Mouse (Mus musculus): ENCODE measurements at regions not wholly inside any gene's neighbourhood (a gene's known extent, or its start where the extent isn't known, plus 50 kb on each side); places are given as distances from the start of the nearest gene placed in this dataset.
"Not testable (repeated sequence)": the region's sequence is repeated elsewhere in the genome, so short reads cannot be mapped to it uniquely, and the experiment has no call there.

DNA sequence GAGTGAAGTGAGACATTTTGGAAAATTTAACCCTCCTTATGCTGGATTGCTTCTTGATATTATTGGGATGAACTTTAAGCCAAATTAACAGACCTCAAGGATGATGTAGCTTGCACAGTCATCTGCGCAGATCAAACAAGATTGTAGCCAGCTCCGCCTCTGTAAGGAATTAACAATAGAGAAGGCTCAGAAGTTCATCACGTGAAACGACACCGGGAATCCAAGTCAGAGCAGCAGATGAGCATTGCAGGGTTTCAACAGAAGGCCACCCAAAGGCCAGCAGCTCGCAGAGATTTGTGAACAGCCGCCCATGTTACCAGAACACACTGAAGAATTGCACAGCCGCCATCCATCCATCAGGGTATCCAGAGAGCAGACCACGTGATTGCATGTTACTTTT is 391.1 kb downstream of the Med10 start:
- DNase-seq (ENCODE audit: low spot score in 2 of 2): no peak

DNA sequence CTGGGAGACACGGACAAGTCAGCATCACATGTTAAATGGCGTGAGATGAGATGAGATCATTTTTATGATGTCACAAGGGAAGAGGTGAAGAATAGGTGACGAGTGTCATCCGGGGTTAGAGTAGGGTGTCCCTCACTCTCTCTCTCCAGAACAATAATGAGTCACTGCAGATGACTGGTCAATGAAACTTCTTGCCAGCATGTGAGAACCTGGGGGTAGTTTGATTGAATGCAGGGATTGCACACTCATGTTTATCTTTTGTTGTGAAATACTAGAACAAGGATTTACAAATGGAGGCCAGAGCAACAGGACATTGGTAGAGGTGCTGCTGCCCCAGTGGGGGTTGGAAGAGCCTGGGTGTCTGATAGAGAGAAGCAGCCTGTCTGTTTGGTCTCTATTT is 393.7 kb downstream of the Med10 start:
- no peak for DNase-seq (ENCODE audit: low spot score in 2 of 2)

DNA sequence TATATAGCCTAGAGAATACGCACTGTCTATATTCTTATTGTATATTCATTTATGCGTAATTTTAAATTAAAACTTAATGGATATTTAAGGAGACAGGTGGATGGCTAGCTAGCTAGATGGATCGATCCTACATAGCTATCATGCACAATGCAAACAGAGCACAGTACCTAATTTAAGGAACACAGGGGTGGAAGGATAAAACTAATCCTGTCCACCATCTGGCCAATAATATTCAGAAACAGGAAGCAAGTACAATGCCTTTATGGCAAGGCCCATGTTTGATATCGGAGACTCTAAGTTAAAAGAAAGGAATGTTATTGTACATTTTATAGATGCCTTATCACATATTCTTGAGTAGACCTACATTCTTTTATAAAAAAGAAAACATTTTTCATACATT is 396.4 kb downstream of the Med10 start:
- no peak for DNase-seq (ENCODE audit: low spot score in 2 of 2)

DNA sequence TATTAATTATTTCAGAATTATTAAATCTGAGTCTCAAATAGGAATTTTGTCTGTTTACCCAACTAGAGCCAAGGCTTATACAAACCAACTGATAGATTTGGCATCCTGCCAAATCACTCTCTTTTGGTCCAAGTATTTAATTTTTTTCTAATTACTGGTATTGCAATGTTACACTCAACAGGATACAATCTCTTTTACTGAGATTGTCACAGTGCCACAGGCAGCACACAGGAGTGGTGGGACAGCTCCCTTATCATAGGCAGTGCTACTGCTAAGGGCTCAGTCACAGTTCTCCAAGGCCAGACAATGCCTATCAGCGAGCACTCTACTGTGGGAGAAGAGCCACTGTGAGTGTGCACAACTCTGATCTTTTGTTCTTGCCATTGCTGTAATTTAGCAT is 396.9 kb downstream of the Med10 start:
- DNase-seq (ENCODE audit: low spot score in 2 of 2): no peak

DNA sequence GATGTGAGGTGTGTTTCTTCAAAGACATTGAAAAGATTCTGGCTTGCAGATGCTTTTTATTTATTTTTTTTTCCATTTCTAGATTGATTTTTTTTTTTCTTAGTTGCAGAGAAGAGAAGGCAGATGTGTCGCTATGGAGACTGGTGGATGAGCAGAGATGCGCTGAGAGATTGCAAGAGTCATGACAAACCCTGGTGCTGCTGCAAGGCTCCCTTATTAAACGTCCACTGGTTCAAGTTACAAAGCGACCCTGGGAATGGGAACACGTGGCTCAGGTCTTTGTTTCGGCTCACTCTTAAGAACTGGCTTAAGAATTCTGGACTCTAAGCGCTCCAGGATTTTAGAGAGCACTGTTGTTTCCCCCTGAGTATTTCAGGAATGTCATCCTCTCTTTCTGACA is 403.1 kb downstream of the Med10 start:
- no peak for DNase-seq (ENCODE audit: low spot score in 2 of 2)

DNA sequence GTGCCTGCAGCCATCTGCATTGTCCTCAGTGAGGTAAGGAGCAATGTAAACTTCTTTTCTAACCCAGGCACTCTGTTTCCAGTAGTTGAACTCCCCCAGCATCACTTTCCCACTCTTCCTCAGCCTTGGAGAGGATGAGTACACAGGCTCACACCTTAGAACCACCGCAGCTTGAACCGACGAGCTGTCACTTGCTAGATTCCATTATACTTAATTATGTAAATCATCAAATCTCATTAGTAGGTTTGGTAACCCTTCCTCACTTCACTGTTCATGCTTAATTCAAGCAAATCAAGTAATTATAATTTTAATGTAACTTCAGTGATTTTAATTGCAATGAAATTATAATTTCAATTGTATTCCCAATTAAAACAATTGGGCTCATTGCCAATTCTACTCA is 408.0 kb downstream of the Med10 start:
- DNase-seq (ENCODE audit: low spot score in 2 of 2): no peak

DNA sequence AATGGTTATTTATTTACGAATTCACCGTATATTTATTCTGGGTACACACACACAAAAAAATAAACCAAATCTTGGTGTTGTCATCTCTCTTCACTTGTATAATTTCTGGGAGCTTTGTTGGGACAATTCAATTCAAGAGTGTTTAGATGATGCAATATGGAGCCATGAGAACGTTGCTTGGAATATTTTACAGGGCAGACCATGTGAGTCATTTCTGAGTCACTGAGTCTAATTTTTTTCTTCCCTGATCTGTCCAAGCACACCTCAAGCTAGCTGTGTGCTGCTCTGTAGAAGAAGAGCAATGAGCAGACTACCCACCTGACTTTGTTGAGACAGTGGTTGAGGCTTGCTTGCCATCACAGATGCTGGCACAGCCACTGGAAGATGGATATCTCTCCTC is 410.8 kb downstream of the Med10 start:
- DNase-seq (ENCODE audit: low spot score in 2 of 2): no peak

DNA sequence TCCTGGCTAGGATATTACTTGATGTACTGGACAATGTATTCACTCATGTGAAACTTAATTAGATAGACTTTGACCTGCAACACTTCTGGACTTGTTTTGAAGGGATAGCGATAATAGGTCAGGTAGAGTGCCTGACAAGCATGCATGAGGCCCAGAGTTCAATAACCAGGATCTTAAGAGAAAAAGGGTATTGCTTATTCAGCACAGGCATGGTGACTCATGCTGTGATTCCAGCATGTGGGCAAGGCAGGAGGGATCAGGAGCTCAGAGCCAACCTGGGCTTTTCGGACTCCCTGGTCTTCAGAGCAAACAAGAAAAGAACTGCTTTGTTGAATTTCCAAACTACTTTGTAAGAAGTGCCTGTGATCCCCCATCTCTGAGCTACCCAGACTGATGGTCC is 411.4 kb downstream of the Med10 start:
- DNase-seq (ENCODE audit: low spot score in 2 of 2): no peak

DNA sequence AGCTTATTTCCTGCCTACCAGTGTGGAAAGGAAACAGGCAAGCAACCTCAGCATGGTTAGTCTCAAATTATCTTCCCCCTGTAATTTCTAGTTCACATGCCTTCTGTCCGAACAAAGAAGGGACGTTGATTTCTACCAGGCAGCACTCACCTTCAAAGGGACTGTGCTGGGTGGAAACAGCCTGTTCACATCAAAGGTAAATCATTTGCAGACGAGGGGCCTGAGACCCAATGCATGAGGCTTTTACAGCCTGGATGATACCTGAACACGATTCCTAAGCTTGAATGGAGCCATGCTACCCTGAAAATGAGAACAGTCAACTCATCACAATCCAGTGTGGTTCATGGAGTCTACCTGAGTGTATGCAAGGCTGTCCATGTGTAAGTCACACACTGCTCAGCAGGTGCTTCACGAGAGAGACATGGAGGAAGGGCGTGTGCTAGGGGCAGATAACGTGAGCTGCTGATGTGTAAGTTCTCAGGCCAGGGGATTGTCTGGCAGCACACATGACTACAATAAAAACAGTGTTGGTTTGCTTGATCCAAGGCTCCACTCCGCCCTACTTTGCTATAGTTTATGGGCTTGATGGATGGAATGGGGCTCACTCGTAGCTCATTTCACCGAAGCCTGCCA is 411.9 kb downstream of the Med10 start:
- DNase-seq (ENCODE audit: low spot score in 2 of 2): no peak

DNA sequence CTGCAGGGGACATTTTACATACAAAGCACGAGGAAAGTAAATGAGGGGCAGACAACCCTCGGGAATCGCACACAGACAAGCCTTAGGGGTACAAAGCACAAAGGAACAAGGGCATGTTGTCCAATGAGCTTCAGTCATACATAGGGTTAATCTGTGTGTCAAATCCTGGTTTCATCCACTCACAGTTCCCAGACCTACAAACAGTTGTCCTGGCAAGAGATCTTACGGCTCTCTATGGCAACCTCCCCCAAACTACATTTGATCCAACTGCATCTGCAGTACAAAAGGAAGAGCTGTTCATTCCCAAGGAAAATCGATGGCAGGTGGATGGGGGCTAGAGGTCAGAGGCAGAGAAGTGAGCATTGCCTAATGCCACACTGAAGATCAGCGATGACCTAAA is 413.9 kb downstream of the Med10 start:
- DNase-seq (ENCODE audit: low spot score in 2 of 2): no peak

DNA sequence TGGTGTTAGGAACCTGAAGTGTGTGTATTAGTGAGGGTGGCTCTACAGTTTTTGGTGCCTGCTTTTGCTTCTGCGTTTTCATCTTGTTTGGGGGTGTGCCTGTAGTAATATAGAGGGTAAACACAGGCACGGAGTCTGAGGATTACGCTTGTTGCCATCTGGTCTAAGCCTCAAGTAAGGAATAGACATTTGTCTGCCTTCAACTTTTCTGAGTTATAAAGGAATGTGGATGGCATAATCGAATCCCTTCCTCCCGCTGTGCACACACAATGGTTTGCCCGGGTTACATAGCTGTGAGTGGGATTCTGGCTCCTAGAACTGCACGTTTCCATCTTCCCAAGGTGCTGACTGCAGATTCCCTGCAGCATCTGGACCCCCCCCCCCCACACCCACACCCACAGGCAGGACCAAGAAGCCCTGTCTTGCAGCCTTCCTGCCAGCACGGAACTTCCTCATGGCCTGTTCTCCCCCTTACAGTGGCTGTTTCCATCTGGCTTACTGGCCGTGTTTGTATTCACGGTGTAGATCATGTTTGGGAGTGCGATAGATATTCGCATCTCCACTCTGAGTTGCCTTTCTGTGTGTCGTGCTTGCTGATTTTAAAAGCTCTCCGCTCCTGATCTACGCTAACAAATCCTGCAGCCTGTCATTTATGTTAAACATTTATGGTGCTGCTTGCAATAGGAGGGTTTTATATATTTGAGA is 415.4 kb downstream of the Med10 start:
- peak in 1 of 2 experiments; percentile 16 for DNase-seq (ENCODE audit: low spot score in 2 of 2)

DNA sequence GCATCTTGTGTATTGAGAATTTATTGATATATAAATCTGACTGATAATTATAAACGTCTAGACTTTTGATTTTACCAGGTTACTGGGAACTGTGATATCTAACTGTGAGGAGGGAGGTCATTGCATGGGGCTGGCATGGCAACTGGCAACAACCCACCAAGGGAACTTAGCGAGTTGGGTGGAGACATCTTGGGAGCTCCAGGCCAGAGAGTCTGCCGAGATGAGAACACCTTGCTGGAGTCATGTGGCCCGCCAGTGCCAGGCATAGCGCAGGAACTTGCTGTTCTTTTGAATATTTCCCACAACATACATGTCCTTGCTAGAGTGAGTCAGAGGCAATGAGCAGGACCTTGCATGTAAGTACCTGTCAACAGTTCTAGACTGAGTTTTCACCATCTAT is 413.9 kb downstream of the Ice1 start:
- DNase-seq (ENCODE audit: low spot score in 2 of 2): no peak

DNA sequence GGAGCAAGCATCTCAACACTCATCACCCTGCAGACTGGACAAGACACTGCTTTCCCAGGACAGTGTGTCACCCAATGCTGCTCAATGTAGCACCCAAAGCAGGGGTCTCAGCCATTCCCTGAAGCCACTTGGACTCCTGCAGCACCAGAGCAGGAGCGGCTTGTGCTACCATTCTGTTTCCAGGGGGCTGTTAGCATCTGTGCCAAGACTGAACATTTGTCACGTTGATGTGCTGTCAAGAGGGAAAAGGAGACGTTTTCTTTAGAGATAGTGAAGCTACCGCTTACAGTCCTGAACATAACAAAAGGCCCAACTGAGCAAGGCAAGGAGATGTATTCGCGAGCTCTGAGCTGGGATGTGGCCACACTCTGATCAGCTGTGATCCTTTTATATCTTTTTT is 410.3 kb downstream of the Ice1 start:
- DNase-seq (ENCODE audit: low spot score in 2 of 2): no peak

DNA sequence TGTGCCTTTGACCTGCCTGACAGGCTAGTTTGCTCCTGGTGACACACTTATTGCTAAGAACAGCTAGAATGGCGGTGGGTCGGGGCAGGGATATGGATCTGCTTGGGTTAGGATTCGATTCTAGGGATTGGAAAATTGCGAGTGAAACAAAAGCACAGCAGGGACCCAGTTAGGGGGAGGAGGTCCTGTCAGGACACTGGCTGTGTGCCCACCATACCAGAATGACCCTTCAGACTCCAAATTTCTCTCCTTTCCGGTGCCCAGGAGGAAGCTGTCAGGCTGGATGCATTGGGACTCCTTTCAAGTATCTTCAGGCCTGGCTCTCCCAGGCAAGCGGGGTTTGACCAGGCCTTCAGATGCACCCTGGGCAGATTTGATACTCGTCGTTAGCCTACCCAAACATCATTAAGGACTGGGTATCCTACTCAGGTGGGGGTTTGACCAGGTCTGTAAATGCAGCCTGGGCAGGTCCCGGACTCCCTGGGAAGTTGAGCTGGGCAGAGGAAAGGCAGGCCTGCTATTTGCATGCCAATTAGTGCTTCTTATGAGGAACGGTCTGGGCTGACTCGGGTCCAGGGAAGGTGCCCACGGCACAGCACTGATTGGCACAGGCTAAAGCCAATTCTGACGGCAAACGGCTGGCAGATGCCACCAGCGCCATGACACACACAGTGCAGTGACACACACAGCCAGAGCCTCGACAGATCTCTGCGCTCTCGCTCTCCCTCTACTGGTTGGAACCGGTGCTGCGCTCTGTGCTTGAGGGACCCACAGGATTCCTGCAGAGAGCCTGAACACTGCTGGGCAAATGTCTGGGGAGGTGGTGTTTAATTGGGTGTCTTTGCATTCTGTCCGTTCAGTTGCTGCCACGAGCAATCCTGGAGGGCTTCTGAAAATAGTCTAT is 403.3 kb downstream of the Ice1 start:
- peak; percentile 90 to 93 for DNase-seq (ENCODE audit: low spot score in 2 of 2)

DNA sequence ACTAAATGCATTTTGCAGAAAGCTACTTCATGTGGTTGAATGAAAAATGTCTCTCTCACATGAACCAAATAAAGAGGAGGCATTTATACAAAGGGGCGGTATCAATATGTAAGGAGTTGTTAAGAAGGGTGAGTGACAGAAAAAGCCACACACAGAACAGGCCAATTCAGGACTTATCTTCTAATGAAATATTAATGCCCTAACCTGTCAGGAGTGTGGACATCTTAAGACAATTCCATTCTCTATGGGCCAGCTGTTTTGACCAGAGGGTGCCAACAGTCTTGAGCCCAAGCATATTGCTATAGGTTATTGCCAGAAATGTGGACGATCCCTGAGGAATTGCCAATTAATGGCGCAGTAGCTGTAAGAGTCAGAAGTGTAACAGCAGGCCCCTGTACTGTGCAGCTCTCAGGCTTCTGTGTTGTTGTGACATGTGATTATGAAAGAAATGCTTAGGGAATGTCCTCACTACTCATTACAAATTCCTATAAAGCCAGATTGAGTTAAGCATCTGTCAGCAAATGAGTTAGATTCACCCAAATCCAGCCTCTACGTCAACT is 393.8 kb downstream of the Ice1 start:
- no peak for DNase-seq (ENCODE audit: low spot score in 2 of 2)

DNA sequence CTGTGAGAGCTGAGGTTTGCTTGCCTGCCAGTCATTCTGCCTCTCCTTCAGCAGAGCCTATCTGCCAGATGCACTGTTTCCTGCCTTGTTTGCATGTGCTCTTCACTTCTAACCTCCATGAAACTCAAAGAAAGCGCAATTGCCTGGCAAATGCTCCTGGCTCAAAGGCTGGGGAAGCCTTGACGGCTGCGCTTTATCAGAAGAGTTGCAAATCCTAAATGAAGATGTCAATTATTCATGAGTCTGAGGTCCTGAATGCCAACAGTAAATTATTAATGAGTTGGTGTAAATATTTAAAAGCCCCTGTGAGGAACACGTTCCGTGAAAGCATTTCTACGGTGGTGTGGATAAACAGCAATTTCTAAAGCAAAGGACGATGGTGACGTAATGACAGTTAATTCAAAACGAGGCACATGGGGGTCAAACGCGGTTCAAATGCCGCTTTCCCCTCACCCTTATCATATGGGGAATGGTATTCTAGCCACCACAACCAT is 377.4 kb downstream of the Ice1 start:
- DNase-seq (ENCODE audit: low spot score in 2 of 2): no peak

DNA sequence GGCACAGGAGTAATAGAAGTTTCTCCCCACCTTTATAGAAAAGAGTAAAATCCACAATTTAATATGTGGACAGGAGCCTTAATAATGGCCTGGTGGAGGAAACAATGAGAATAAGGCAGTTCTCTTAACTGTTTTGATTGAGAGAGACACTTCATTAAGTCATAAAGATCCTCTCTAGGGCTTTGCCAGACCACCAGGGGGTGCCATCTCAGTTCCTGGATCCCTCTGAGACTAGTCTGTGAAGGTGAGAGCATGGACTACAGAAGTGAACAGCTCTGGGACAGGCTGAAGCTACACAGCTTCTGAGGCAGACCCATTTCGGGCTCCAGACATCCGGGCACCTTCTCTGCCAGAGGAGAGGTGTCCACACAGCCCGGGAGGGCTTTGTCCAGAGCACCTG is 373.8 kb downstream of the Ice1 start:
- peak in 1 of 2 experiments; percentile 6 for DNase-seq (ENCODE audit: low spot score in 2 of 2)

DNA sequence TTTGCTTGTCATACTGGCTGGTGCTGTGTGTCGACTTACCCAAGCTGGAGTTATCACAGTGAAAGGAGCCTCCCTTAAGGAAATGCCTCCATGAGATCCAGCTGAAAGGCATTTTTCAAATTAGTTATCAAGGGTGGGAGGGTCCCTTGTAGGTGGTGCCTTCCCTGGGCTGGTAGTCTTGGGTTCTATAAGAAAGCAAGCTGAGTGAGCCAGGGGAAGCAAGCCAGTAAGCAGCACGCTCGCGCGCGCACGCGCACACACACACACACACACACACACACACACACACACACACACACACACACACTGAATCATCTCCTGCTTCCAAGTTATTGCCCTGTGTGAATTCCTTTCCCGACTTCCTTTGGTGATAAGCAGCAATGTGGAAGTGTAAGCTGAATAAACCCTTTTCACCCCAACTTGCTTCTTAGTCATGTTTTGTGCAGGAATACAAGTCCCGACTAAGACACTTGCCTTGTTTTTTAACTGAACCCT is 360.5 kb downstream of the Ice1 start:
- DNase-seq (ENCODE audit: low spot score in 2 of 2): not testable (repeated sequence)

DNA sequence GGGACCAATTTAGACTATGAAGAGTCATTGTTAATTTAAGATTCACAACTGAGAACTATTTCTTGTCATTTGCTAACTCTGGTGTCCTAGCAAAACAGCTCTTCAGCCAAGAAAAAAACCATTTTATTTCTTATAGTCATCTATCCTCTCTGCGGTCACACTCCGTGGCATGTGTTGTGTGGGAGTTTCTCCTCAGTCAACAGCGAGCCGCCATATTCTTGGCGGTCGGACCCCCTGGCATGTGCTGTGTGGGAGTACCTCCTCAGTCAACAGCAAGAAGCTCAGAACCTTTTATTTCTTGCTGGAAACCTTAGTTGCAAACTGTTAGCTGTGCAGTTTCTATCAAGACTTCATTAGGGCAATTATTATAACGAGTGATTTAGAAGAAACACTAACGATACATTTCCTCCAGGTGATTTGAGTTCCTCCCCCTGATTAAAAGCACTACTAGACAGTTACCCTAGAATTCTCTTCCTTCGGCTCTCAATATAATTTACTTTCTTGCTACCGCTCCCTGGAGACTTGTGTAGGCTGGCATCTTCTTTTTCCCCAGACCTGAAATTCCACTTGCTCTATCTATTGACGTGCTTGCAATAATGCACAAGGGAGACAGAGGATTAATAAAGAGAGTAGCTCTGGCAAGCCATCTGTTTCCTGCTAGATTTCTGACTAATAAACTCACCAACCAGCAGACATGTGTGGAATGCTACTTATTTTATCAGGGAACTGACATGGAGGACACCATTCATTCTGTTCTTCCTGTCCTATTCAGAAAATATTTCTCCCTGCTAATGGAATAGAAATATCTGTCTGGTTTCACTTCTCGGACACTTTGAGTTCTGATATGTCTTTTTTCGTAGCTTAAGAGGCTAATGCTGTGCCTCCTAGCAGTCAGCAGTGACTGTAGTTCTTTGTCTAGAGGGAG is 359.5 kb downstream of the Ice1 start:
- peak; percentile 91 to 93 for DNase-seq (ENCODE audit: low spot score in 2 of 2)

DNA sequence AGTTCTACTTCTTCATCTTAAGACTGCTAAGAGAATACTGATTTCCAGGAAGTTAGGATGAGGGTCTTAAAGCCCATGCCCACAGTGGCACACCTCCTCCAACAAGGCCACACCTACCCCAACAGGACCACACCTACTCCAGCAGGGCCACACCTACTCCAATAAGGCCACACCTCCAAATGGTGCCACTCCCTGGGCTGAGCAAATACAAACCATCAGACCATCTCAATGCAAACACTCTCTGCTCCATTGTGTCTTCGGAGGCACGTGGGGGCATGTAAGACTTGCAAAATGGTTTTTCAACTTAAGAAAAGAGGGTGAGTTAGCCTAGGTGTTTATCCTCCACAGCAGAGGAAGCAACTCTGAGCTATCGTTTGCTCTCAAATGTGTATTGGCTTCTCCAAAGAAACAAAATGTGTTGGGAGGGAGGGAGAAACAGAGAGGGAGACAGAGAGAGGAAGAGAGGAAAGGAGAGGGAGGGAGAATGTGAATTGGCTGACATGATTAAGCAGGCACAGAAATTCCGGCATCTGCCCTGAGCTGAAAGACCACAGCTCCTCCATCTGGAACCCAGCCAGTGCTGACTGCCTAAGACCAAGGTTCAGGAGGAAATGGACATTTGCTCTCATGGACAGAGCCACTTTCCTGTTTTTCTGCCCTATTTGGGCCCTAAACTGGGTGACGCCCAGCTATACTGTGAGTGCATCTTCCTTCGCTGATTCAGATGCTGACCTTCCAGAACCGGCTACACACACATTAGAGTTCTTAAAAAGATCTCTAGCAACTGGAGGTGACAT is 356.2 kb downstream of the Ice1 start:
- DNase-seq (ENCODE audit: low spot score in 2 of 2): no peak
